Mouse (Mus musculus) CD4-positive naive resting alpha-beta T cell, adult 57 days (primary cell): Measurements from ENCODE around the gene Mavs. TPM values are rescaled to one million over a fixed set of nuclear protein-coding genes. Genes with fewer than 3 reads are reported as not detected.

Source experiments
- total RNA-seq: library from RNA; stranded (reverse); gene quantifications from one replicate; pipeline ENCODE4 v1.2.4, GENCODE M21; 2023

Mavs gene
- total RNA-seq: 15.9 TPM

GRCm38 (mm10) chr2:131233307-131234126, at the start of gene Mavs:
Gene Mavs (plus strand): TSS chr2:131234063.

GRCm38 (mm10) chr2:131186771-131187601, 46.9 kb upstream of the Mavs start, which contains the start of the genes Cdc25b and Spef1:
Gene Cdc25b (plus strand): TSS chr2:131186949.
Gene Spef1 (minus strand): TSS chr2:131187282.

GRCm38 (mm10) chr2:131206778-131207177, 27.1 kb upstream of the Mavs start, which contains the start of gene Ap5s1:
Gene Ap5s1 (plus strand): TSS chr2:131207078.

GRCm38 (mm10) chr2:131262213-131262672, 28.4 kb downstream of the Mavs start, which contains the start of gene Pank2:
Gene Pank2 (plus strand): TSS chr2:131262495.

Other genes with a start within 250 kb of the Mavs start
- not detected for gene Gfra4, start 191.0 kb upstream of the Mavs start, total RNA-seq
- gene Adam33, start 170.2 kb upstream of the Mavs start, total RNA-seq: not detected
- 0.38 TPM for gene Siglec1, start 147.3 kb upstream of the Mavs start, total RNA-seq
- not detected for gene Hspa12b, start 106.8 kb upstream of the Mavs start, total RNA-seq
- gene Gm11037, start 100.6 kb upstream of the Mavs start, total RNA-seq: not detected
- gene 1700037H04Rik, start 74.0 kb upstream of the Mavs start, total RNA-seq: 20.0 TPM
- gene Cenpb, start 54.0 kb upstream of the Mavs start, total RNA-seq: 17.9 TPM
- 44.2 TPM for gene Cdc25b, start 47.1 kb upstream of the Mavs start, total RNA-seq
- gene Spef1, start 46.8 kb upstream of the Mavs start, total RNA-seq: 1.4 TPM
- gene Ap5s1, start 27.0 kb upstream of the Mavs start, total RNA-seq: 7.6 TPM
- 60.4 TPM for gene Pank2, start 28.4 kb downstream of the Mavs start, total RNA-seq
- 2.4 TPM for gene Rnf24, start 118.8 kb downstream of the Mavs start, total RNA-seq